Mouse (Mus musculus): ENCODE data around the gene Hes7. TPM values are rescaled to one million over a fixed set of nuclear protein-coding genes. Genes with fewer than 3 reads are reported as not detected.
A peak's percentile ranks its signal among the peaks of the same experiment; 100 is the strongest.

Gene Hes7
- polyA plus RNA-seq, 1 experiment from 2014 or later = 0.21 TPM

- Histone ChIP-seq H3K27ac (replicated peaks; ENCODE audit: low read depth, low read length) (peak overlapping the region; percentile 78), H3K4me3 (ENCODE audit: low read depth, low read length) (peak overlapping the region; percentile 84), H3K9me3 (ENCODE audit: control insufficient read depth, low read length) (no peaks in the 10 kb centered on the region), H3K4me1 (ENCODE audit: control insufficient read depth, insufficient read depth, low read length) (peaks cover 21% of the 10 kb centered on the region), H3K36me3 (ENCODE audit: control insufficient read depth, insufficient read depth, low read length) (no peaks in the 10 kb centered on the region), H3K9ac (ENCODE audit: low read depth, low read length) (peak overlapping the region; percentile 81), H3K4me2 (ENCODE audit: low read depth, low read length) (peak overlapping the region; percentile 99), H3K27me3 (replicated peaks; ENCODE audit: control insufficient read depth, insufficient read depth, low read length) (no peaks in the 10 kb centered on the region)
- ATAC-seq (ENCODE audit: low read depth) (0 out of 2 replicates have a peak, but pooled peaks have one; percentile 4), DNase-seq (ENCODE audit: low spot score) (peak; percentile 70)
- WGBS = under 1% methylated on average over 38 of the region's 45 CpGs
These were observed 2.2 kb upstream of the Hes7 start for GRCm38 (mm10) chr11:69117737-69118695.

- DNase-seq (ENCODE audit: low spot score) (peak; percentile 81), ATAC-seq (ENCODE audit: low read depth) (0 out of 2 replicates have a peak, but pooled peaks have one; percentile 10)
- Histone ChIP-seq H3K4me1 (ENCODE audit: control insufficient read depth, insufficient read depth, low read length) (peaks cover 21% of the 10 kb centered on the region), H3K9ac (ENCODE audit: low read depth, low read length) (peak overlapping the region; percentile 81; the same call in 1 of the 2 replicates), H3K27me3 (replicated peaks; ENCODE audit: control insufficient read depth, insufficient read depth, low read length) (no peaks in the 10 kb centered on the region), H3K4me2 (ENCODE audit: low read depth, low read length) (peak overlapping the region; percentile 99), H3K36me3 (ENCODE audit: control insufficient read depth, insufficient read depth, low read length) (no peaks in the 10 kb centered on the region), H3K27ac (replicated peaks; ENCODE audit: low read depth, low read length) (peak overlapping the region; percentile 78; the same call in 1 of the 2 replicates), H3K9me3 (ENCODE audit: control insufficient read depth, low read length) (no peaks in the 10 kb centered on the region), H3K4me3 (ENCODE audit: low read depth, low read length) (peak overlapping the region; percentile 84)
- 2% methylated on average over 15 of the region's 15 CpGs for WGBS
These were observed 1.4 kb upstream of the Hes7 start for GRCm38 (mm10) chr11:69118765-69119164.

- no peaks in the 10 kb centered on the region for H3K9me3 ChIP-seq (ENCODE audit: control insufficient read depth, low read length)
- no peak overlapping the region for H3K27ac ChIP-seq (replicated peaks; ENCODE audit: low read depth, low read length)
- H3K27me3 ChIP-seq (replicated peaks; ENCODE audit: control insufficient read depth, insufficient read depth, low read length) = no peaks in the 10 kb centered on the region
- DNase-seq (ENCODE audit: low spot score) (no peak), ATAC-seq (ENCODE audit: low read depth) (no peak)
- WGBS = 33% methylated on average over 14 of the region's 14 CpGs
- peak overlapping the region; percentile 99 for H3K4me2 ChIP-seq (ENCODE audit: low read depth, low read length)
- peaks cover 21% of the 10 kb centered on the region for H3K4me1 ChIP-seq (ENCODE audit: control insufficient read depth, insufficient read depth, low read length)
- 0 out of 2 replicates have a peak overlapping the region, but pooled peaks have one; percentile 37 for H3K9ac ChIP-seq (ENCODE audit: low read depth, low read length)
- peak overlapping the region; percentile 88 for H3K4me3 ChIP-seq (ENCODE audit: low read depth, low read length)
- no peaks in the 10 kb centered on the region for H3K36me3 ChIP-seq (ENCODE audit: control insufficient read depth, insufficient read depth, low read length)
These were observed 603 bp upstream of the Hes7 start for GRCm38 (mm10) chr11:69119446-69120155.

DNA sequence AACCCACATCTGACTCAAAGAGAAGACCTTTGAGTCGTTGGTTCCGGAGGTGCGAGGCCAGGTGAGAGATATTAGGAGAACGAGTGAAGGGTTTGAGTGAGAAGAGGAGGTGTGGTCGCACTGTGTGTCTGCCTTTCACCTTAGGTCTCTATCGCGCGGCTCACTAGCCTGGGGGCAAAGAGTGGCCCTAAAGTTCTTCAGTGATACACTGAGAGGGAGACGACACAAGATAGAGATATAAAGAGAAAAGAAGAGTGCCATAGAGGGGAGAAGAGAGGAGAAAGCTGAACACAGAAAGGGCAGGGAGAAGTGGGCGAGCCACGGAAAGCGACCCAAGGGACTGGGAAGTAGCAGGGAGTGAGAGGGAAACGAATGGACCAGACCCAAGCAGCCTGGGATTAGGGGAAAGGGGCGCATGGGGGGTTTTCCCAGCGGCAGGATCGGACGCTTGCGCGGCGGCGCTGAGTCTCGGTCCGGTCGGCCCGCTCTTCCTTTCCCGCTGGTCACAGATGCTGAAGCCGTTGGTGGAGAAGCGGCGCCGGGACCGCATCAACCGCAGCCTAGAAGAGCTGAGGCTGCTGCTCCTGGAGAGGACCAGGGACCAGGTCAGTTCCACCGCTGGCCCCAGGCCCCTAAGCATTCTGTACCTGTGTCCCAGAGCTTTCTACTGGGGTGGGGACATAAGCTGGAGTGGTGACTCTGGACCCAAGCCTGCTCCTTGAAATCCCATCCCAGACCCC, 967 bp downstream of the Hes7 start:
- Histone ChIP-seq H3K36me3 (ENCODE audit: control insufficient read depth, insufficient read depth, low read length) (no peaks in the 10 kb centered on the region), H3K27me3 (replicated peaks; ENCODE audit: control insufficient read depth, insufficient read depth, low read length) (no peaks in the 10 kb centered on the region), H3K9me3 (ENCODE audit: control insufficient read depth, low read length) (no peaks in the 10 kb centered on the region), H3K4me3 (ENCODE audit: low read depth, low read length) (peak overlapping the region; percentile 88), H3K4me2 (ENCODE audit: low read depth, low read length) (peak overlapping the region; percentile 99), H3K9ac (ENCODE audit: low read depth, low read length) (peak overlapping the region; percentile 65), H3K4me1 (ENCODE audit: control insufficient read depth, insufficient read depth, low read length) (peaks cover 23% of the 10 kb centered on the region), H3K27ac (replicated peaks; ENCODE audit: low read depth, low read length) (peak overlapping the region; percentile 84; the same call in 1 of the 2 replicates)
- ATAC-seq (ENCODE audit: low read depth) (no peak), DNase-seq (ENCODE audit: low spot score) (peak; percentile 17)
- 1% methylated on average over 30 of the region's 33 CpGs for WGBS

DNA sequence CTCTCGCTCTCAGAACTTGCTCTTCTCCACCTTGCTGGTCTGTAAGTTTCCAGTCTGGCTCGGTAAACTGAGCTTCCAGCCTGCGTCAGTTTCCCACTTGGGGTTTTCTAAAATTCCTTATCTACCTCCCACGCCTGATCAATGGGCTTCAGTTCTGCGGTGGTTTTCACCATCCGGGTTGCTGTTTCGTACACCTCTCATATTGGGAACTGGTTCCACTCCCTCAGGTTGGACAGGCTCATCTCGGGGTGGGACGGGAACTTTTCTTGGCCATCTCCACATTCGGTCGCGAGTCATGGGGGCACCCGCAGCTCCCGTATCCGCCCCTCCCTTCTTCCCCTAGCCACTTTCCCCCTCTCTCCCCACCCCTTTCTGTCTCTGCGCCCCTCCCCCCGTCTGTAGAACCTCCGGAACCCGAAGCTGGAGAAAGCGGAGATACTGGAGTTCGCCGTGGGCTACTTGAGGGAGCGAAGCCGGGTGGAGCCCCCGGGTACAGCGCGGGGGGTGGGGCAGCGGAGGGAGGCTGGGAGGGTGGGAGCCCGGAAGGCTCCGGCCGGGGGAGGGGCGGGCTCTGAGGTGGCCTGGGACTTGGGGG, 1.6 kb downstream of the Hes7 start:
- 1% methylated on average over 21 of the region's 32 CpGs for WGBS
- H3K9me3 ChIP-seq (ENCODE audit: control insufficient read depth, low read length) = no peaks in the 10 kb centered on the region
- peak; percentile 73 for DNase-seq (ENCODE audit: low spot score)
- ATAC-seq (ENCODE audit: low read depth) = no peak
- peaks cover 28% of the 10 kb centered on the region for H3K4me1 ChIP-seq (ENCODE audit: control insufficient read depth, insufficient read depth, low read length)
- peak overlapping the region; percentile 99 for H3K4me2 ChIP-seq (ENCODE audit: low read depth, low read length)
- H3K36me3 ChIP-seq (ENCODE audit: control insufficient read depth, insufficient read depth, low read length) = no peaks in the 10 kb centered on the region
- peak overlapping the region; percentile 84 for H3K27ac ChIP-seq (replicated peaks; ENCODE audit: low read depth, low read length)
- H3K9ac ChIP-seq (ENCODE audit: low read depth, low read length) = peak overlapping the region; percentile 65
- H3K4me3 ChIP-seq (ENCODE audit: low read depth, low read length) = peak overlapping the region; percentile 88
- no peaks in the 10 kb centered on the region for H3K27me3 ChIP-seq (replicated peaks; ENCODE audit: control insufficient read depth, insufficient read depth, low read length)

DNA sequence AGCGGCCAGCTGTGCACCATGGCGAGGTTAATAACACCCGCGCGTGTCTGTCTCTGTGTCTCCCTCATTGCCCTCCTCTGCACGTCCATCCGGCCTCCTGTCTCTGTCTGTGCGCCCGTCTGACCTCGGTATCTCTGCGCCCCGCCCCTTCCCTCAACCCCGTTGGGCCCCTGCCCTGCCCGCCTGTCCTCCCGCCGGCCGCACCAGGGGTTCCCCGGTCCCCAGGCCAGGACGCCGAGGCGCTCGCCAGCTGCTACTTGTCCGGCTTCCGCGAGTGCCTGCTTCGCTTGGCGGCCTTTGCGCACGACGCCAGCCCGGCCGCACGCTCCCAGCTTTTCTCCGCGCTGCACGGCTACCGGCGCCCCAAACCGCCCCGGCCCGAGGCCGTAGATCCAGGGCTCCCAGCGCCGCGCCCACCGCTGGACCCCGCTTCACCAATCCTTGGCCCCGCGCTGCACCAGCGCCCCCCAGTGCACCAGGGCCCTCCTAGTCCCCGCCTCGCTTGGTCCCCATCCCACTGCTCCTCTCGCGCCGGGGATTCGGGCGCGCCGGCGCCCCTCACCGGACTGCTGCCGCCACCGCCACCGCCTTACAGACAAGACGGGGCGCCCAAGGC, 2.2 kb downstream of the Hes7 start, which contains the start of gene 9130213A22Rik:
Gene 9130213A22Rik (minus strand): TSS at position 254 of the 616 bp plus-strand sequence.
- Histone ChIP-seq H3K4me2 (ENCODE audit: low read depth, low read length) (peak within 1 kb of the TSS; percentile 99), H3K4me1 (ENCODE audit: control insufficient read depth, insufficient read depth, low read length) (peaks cover 28% of the 10 kb centered on the region), H3K9ac (ENCODE audit: low read depth, low read length) (peak within 1 kb of the TSS; percentile 65), H3K36me3 (ENCODE audit: control insufficient read depth, insufficient read depth, low read length) (no peaks in the 10 kb centered on the region), H3K9me3 (ENCODE audit: control insufficient read depth, low read length) (no peaks in the 10 kb centered on the region), H3K27me3 (replicated peaks; ENCODE audit: control insufficient read depth, insufficient read depth, low read length) (no peaks in the 10 kb centered on the region), H3K27ac (replicated peaks; ENCODE audit: low read depth, low read length) (peak within 1 kb of the TSS; percentile 84), H3K4me3 (ENCODE audit: low read depth, low read length) (peak within 1 kb of the TSS; percentile 88)
- ATAC-seq (ENCODE audit: low read depth) = peak; percentile 73
- DNase-seq (ENCODE audit: low spot score) = peak; percentile 94
- 0% methylated on average over 10 of the region's 66 CpGs for WGBS

DNA sequence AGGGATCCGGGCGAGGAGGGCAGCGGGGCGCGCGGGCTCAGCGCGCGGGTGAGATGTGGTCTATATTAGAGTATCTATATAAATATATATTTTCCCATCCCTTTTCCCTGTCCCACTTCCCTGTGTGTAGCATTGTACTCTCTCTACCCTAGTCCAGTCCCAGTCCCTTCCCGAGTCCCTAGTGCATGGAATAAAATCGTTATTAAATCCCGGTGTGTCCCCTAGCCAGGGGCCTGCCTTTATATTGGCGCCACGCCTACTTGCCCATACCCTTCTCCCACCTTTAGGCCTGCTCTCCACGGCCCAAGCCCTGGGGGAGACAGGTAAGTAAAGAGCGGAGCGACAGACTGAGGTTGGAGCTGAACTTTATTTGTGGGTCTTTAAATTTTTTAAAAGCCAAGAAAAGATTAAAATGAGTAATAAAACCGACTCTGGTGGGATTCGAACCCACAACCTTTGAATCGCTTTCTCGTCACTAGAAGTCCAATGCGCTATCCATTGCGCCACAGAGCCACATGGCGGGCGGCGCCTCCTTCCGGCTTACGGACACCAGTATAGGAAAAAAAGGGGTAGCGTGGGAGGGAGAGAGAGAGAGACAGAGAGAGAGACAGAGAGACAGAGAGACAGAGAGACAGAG, 3.0 kb downstream of the Hes7 start:
- ATAC-seq (ENCODE audit: low read depth) (peak; percentile 0; the same call in 1 of the 2 replicates), DNase-seq (ENCODE audit: low spot score) (peak; percentile 91)
- Histone ChIP-seq H3K4me2 (ENCODE audit: low read depth, low read length) (peak overlapping the region; percentile 99), H3K27ac (replicated peaks; ENCODE audit: low read depth, low read length) (peak overlapping the region; percentile 84), H3K4me3 (ENCODE audit: low read depth, low read length) (peak overlapping the region; percentile 88), H3K27me3 (replicated peaks; ENCODE audit: control insufficient read depth, insufficient read depth, low read length) (no peaks in the 10 kb centered on the region), H3K9ac (ENCODE audit: low read depth, low read length) (peak overlapping the region; percentile 65), H3K4me1 (ENCODE audit: control insufficient read depth, insufficient read depth, low read length) (peaks cover 28% of the 10 kb centered on the region), H3K36me3 (ENCODE audit: control insufficient read depth, insufficient read depth, low read length) (no peaks in the 10 kb centered on the region), H3K9me3 (ENCODE audit: control insufficient read depth, low read length) (no peaks in the 10 kb centered on the region)
- under 1% methylated on average over 27 of the region's 29 CpGs for WGBS

Measured in embryonic facial prominence, embryonic 14.5 days (tissue).